Mouse (Mus musculus) stomach, embryonic 16.5 days (tissue): ENCODE measurements around the gene Olfml3. TPM values are rescaled to one million over a fixed set of nuclear protein-coding genes. Genes with fewer than 3 reads are reported as not detected.

Experiments
- ATAC-seq: fragments of 200-750 bp; cut with Nextera tagmentation; 2 replicates; pipeline ENCODE4 v1.8.0; 2017; ENCODE audit warnings: moderate number of reproducible peaks, moderate TSS enrichment; ENCODE audit not compliant: insufficient read depth, low FRiP score
- H3K27ac ChIP-seq: fragments of 300-500 bp; sonication (generic); 2 replicates; pipeline ENCODE4 v1.5.1; 2014; ENCODE audit warnings: low read length
- H3K27me3 ChIP-seq: fragments of 300-500 bp; sonication (generic); 2 replicates; pipeline ENCODE4 v1.6.1; 2014; ENCODE audit warnings: low read length, control low read depth, mixed read lengths; ENCODE audit not compliant: control insufficient read depth, insufficient read depth
- H3K36me3 ChIP-seq: fragments of 300-500 bp; sonication (generic); 2 replicates; pipeline ENCODE4 v1.6.1; 2014; ENCODE audit warnings: low read length; ENCODE audit not compliant: control insufficient read depth, insufficient read depth
- H3K4me1 ChIP-seq: fragments of 300-500 bp; sonication (generic); 2 replicates; pipeline ENCODE4 v1.6.1; 2014; ENCODE audit warnings: low read length, control low read depth, mixed read lengths; ENCODE audit not compliant: control insufficient read depth, insufficient read depth
- H3K4me2 ChIP-seq: fragments of 300-500 bp; sonication (generic); 2 replicates; pipeline ENCODE4 v1.6.1; 2014; ENCODE audit warnings: low read depth, low read length, mixed read lengths
- H3K4me3 ChIP-seq: fragments of 300-500 bp; sonication (generic); replicated peaks from 2 replicates; pipeline ENCODE4 v1.5.1; 2014; ENCODE audit warnings: mild to moderate bottlenecking, low read length
- H3K9ac ChIP-seq: fragments of 300-500 bp; sonication (generic); 2 replicates; pipeline ENCODE4 v1.6.1; 2014; ENCODE audit warnings: low read length
- H3K9me3 ChIP-seq: fragments of 300-500 bp; sonication (generic); replicated peaks from 2 replicates; pipeline ENCODE4 v1.6.1; 2016; ENCODE audit warnings: low read length, control low read depth; ENCODE audit not compliant: control insufficient read depth
- WGBS: fragments of 180-500 bp; shearing (Covaris S2); extraction: QIAGEN DNeasy Blood & Tissue Kit; methylation state at CpG from one replicate; pipeline ENCODE4 v1.1.7; 2014; 5-methylcytosine and 5-hydroxymethylcytosine counted together
- polyA plus RNA-seq: library from polyadenylated mRNA; unstranded; fragments of >200 nt; fragmentation: Nextera tagmentation; extraction: Ambion mirVana; gene quantifications from 2 replicates; pipeline ENCODE4 v1.2.1, GENCODE M21; 2015

Olfml3 gene
- polyA plus RNA-seq: 51.8 and 57.3 TPM in 2 replicates

DNA sequence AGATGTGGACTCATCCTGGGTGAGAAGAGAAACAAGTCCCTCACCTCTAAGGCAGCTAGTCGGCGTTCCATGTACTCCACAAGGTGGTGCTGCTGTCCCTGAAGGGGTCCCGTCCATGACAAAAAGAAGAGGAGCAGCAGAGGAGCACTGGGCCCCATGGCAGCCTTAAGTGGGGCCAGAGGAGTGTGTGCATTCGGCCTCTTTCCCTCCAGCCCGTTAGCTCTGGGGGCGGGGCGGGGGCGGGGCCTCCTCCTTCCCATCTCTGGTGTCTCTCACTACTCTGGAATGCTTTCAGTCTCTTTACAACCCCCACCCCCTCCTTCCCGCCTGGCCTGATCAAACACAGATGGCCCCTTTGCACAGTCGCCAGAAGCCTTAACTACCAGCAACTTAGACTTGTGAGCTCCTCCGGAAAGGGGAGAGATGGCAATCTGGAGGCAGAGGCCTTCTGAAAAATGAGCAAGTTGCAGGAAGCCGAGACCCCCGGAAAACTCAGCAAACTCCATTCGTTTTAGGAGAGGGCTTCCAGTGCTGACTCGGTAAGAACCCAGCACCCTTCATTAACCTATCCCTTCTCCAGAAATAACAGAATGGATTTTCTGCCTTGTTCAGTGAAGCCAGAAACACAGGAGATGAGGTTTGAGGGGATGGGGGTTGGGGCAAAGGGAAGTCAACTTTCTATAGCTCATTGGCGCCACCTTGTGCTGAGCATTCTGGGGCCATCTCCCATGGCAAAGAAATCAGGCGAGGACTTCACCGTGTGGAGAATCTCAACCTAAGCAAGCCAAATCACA is at the start of gene Olfml3:
Gene Olfml3 (minus strand): TSS at position 224 of the 794 bp plus-strand sequence.
- H3K27me3 ChIP-seq: no peaks in the 10 kb centered on the region
- peak within 1 kb of the TSS; percentile 68 for H3K9ac ChIP-seq
- peak within 1 kb of the TSS; percentile 62 for H3K4me2 ChIP-seq
- H3K9me3 ChIP-seq: no peaks in the 10 kb centered on the region
- H3K36me3 ChIP-seq: peaks cover 1% of the 10 kb centered on the region; the same call in 1 of the 2 replicates
- whole genome bisulfite sequencing: 0% methylated on average over 18 of the region's 18 CpGs
- peak; percentile 92 for ATAC-seq
- H3K27ac ChIP-seq: peak within 1 kb of the TSS; percentile 98
- peaks cover 40% of the 10 kb centered on the region for H3K4me1 ChIP-seq
- H3K4me3 ChIP-seq: peak within 1 kb of the TSS; percentile 50

DNA sequence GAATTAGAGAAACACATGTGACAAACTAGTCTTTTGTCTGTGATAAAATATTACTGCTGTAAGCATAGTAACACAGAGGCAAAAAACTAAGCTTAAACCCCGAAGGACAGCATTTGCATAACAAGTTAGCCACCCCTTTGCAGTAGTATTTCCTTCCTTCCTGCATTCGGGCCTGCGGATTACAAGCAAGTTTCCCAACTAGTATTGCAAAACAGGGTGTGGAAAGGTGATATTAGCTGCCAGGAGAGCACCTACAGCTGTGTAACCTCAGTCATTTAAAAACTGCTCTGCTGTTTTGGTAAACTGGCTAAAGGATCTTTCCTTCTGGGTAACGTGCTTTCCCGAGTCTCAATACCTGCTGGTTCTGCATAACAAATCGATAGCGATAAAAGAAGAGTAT is 49.4 kb upstream of the Olfml3 start:
- no peak overlapping the region for H3K9ac ChIP-seq
- no peak overlapping the region for H3K4me3 ChIP-seq
- H3K4me2 ChIP-seq: no peak overlapping the region
- no peaks in the 10 kb centered on the region for H3K9me3 ChIP-seq
- H3K36me3 ChIP-seq: no peaks in the 10 kb centered on the region
- no peak for ATAC-seq
- H3K27me3 ChIP-seq: no peaks in the 10 kb centered on the region
- peaks cover 26% of the 10 kb centered on the region for H3K4me1 ChIP-seq
- H3K27ac ChIP-seq: peak overlapping the region; percentile 56; the same call in 1 of the 2 replicates
- WGBS: 67% methylated on average over 7 of the region's 7 CpGs

GRCm38 (mm10) chr3:103782844-103783609 is 45.2 kb upstream of the Olfml3 start:
- no peak for ATAC-seq
- Histone ChIP-seq H3K36me3 (peaks cover 1% of the 10 kb centered on the region; the same call in 1 of the 2 replicates), H3K27me3 (no peaks in the 10 kb centered on the region), H3K9ac (no peak overlapping the region), H3K27ac (peak overlapping the region; percentile 67), H3K4me1 (peaks cover 17% of the 10 kb centered on the region; the same call in 1 of the 2 replicates), H3K4me3 (no peak overlapping the region), H3K4me2 (no peak overlapping the region), H3K9me3 (no peaks in the 10 kb centered on the region)
- WGBS: 61% methylated on average over 4 of the region's 4 CpGs

DNA sequence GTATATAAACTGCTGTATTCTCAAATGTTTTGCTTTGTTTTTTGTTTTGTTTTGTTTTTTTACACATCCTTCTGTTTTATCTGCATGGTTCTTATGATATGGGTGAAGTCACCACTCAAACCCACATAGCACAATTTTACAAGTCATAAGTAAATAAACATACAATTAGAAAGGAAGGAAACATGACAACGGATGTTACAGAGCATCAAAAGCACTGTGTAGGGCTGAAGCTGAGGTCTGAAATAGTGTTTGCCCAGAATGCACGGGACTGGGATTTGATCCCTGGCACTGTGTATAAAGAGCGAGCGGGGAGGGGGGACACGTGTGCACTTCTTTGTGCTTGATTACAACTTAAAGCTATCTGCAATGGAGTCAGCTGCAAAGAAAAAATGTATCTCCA is 43.0 kb upstream of the Olfml3 start:
- H3K4me1 ChIP-seq: peaks cover 12% of the 10 kb centered on the region; the same call in 1 of the 2 replicates
- H3K9ac ChIP-seq: no peak overlapping the region
- no peak for ATAC-seq
- WGBS: 75% methylated on average over 5 of the region's 5 CpGs
- H3K27ac ChIP-seq: no peak overlapping the region
- no peaks in the 10 kb centered on the region for H3K9me3 ChIP-seq
- H3K27me3 ChIP-seq: no peaks in the 10 kb centered on the region
- H3K36me3 ChIP-seq: peaks cover 11% of the 10 kb centered on the region
- H3K4me3 ChIP-seq: no peak overlapping the region
- H3K4me2 ChIP-seq: no peak overlapping the region

DNA sequence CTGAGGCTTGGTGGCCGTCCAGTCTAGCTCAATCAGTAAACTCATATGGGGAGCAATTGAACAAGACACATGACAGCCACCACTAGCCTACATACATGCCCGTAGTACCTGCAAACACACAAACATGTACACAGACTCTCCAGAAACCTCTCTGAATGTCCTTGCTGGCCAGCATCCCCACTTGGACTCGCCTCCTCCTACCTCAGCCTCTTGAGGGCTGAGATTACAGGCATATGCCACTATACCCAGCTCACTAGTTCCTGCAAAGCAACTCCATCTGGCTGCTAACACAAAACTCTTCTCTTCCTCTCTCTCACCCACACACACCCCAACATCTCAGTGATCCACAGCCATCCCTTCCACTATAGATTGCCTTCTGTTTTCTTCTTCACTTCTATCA is 42.5 kb upstream of the Olfml3 start:
- Histone ChIP-seq H3K4me2 (no peak overlapping the region), H3K4me1 (peaks cover 12% of the 10 kb centered on the region; the same call in 1 of the 2 replicates), H3K27ac (no peak overlapping the region), H3K9ac (no peak overlapping the region), H3K4me3 (no peak overlapping the region), H3K36me3 (peaks cover 11% of the 10 kb centered on the region), H3K9me3 (no peaks in the 10 kb centered on the region), H3K27me3 (no peaks in the 10 kb centered on the region)
- ATAC-seq: no peak
- 91% methylated on average over 3 of the region's 3 CpGs for WGBS

- H3K27ac ChIP-seq: no peak overlapping the region
- peaks cover 11% of the 10 kb centered on the region for H3K36me3 ChIP-seq
- no peak overlapping the region for H3K9ac ChIP-seq
- no peak overlapping the region for H3K4me3 ChIP-seq
- no peak for ATAC-seq
- H3K4me1 ChIP-seq: peaks cover 12% of the 10 kb centered on the region; the same call in 1 of the 2 replicates
- 79% methylated on average over 7 of the region's 7 CpGs for WGBS
- no peaks in the 10 kb centered on the region for H3K9me3 ChIP-seq
- no peaks in the 10 kb centered on the region for H3K27me3 ChIP-seq
- H3K4me2 ChIP-seq: no peak overlapping the region
Measured at GRCm38 (mm10) chr3:103779183-103779582, 41.4 kb upstream of the Olfml3 start.

GRCm38 (mm10) chr3:103778660-103779059 is 40.9 kb upstream of the Olfml3 start:
- Histone ChIP-seq H3K36me3 (peaks cover 11% of the 10 kb centered on the region), H3K27ac (no peak overlapping the region), H3K4me2 (no peak overlapping the region), H3K9me3 (no peaks in the 10 kb centered on the region), H3K27me3 (no peaks in the 10 kb centered on the region), H3K4me3 (no peak overlapping the region), H3K9ac (no peak overlapping the region), H3K4me1 (peaks cover 7% of the 10 kb centered on the region; the same call in 1 of the 2 replicates)
- WGBS: 70% methylated on average over 6 of the region's 6 CpGs
- no peak for ATAC-seq

DNA sequence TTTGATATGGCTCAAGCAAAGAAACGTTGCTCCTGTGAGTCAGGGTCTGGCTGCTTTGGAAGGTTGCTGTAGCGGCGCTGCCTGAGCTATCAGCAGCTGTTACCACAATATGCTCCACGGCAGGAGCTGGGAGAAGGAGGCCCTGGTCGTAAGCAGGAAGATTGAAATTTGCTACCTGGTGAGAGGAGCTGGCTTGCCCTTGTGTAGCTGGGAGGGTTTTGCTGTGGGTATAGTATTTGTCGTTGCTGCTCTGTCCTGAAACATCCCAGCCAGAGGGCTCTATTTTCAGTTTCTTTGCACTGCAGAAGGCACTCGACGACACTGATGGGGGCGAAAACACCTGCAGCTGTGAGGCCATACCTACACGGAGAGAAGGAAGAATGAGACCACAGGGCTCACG is 40.1 kb upstream of the Olfml3 start:
- ATAC-seq: no peak
- H3K9ac ChIP-seq: no peak overlapping the region
- H3K36me3 ChIP-seq: peaks cover 11% of the 10 kb centered on the region
- H3K27me3 ChIP-seq: no peaks in the 10 kb centered on the region
- no peak overlapping the region for H3K27ac ChIP-seq
- H3K4me1 ChIP-seq: 0 out of 2 replicates have a peak, but pooled peaks cover 3% of the 10 kb centered on the region
- no peak overlapping the region for H3K4me3 ChIP-seq
- no peaks in the 10 kb centered on the region for H3K9me3 ChIP-seq
- H3K4me2 ChIP-seq: no peak overlapping the region
- 82% methylated on average over 11 of the region's 11 CpGs for WGBS

DNA sequence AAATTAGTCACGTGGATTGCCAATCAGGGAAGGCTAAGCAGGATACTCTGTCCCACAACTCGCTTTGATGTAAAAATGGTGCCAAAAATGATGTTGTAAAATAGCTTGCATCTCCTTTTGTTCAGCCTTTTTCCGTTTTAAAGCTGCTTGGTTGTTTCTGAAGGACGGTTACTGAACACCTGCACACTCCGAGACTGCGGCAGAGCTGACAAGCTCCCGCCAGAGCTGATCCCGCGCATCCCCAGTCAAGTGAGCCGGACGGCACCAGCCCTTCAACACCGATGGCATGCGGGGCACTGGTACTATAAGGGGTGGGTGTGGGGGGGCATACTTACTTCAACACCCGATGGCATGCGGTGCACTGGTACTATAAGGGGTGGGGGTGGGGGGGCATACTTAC is 36.2 kb upstream of the Olfml3 start:
- ATAC-seq: no peak
- no peak overlapping the region for H3K4me3 ChIP-seq
- WGBS: 85% methylated on average over 15 of the region's 15 CpGs
- no peak overlapping the region for H3K27ac ChIP-seq
- peaks cover 11% of the 10 kb centered on the region for H3K36me3 ChIP-seq
- H3K4me1 ChIP-seq: peaks cover 13% of the 10 kb centered on the region; the same call in 1 of the 2 replicates
- no peak overlapping the region for H3K4me2 ChIP-seq
- no peak overlapping the region for H3K9ac ChIP-seq
- H3K27me3 ChIP-seq: no peaks in the 10 kb centered on the region
- no peaks in the 10 kb centered on the region for H3K9me3 ChIP-seq
